Mouse (Mus musculus) retina, postnatal 7 days (tissue): ENCODE data around the gene Nmt1.

Experiments
- DNase-seq: peaks from one replicate; pipeline ENCODE4 v3.0.0-alpha.2; 2012; ENCODE audit warnings: low read depth, low spot score

Gene Nmt1

GRCm38 (mm10) chr11:103005254-103005981 lies 22.6 kb upstream of the Nmt1 start:
- no peak for DNase-seq

GRCm38 (mm10) chr11:103006286-103007000 lies 21.5 kb upstream of the Nmt1 start:
- DNase-seq, result no peak

- DNase-seq, result no peak
Measured at GRCm38 (mm10) chr11:103007001-103007340, 21.0 kb upstream of the Nmt1 start.

- DNase-seq, result no peak
Measured at GRCm38 (mm10) chr11:103008558-103008957, 19.4 kb upstream of the Nmt1 start.

- DNase-seq, result no peak
Measured at GRCm38 (mm10) chr11:103009208-103009607, 18.8 kb upstream of the Nmt1 start.

- no peak for DNase-seq
Measured at GRCm38 (mm10) chr11:103010454-103011205, 17.4 kb upstream of the Nmt1 start.

GRCm38 (mm10) chr11:103011206-103011497 lies 16.8 kb upstream of the Nmt1 start:
- DNase-seq, result no peak

GRCm38 (mm10) chr11:103015881-103016825 lies 11.8 kb upstream of the Nmt1 start:
- DNase-seq, result no peak

- peak; percentile 91 for DNase-seq
Measured at GRCm38 (mm10) chr11:103016930-103017329, 11.1 kb upstream of the Nmt1 start.

GRCm38 (mm10) chr11:103017661-103018060 lies 10.3 kb upstream of the Nmt1 start:
- DNase-seq, result no peak

- DNase-seq, result no peak
Measured at GRCm38 (mm10) chr11:103018860-103019259, 9.1 kb upstream of the Nmt1 start.

- no peak for DNase-seq
Measured at GRCm38 (mm10) chr11:103019325-103019724, 8.7 kb upstream of the Nmt1 start.

GRCm38 (mm10) chr11:103020713-103021335 lies 7.2 kb upstream of the Nmt1 start:
- no peak for DNase-seq

GRCm38 (mm10) chr11:103023974-103024373 lies 4.0 kb upstream of the Nmt1 start:
- DNase-seq, result no peak

- no peak for DNase-seq
Measured at GRCm38 (mm10) chr11:103026901-103027300, 1.1 kb upstream of the Nmt1 start.

- DNase-seq, result no peak
Measured at GRCm38 (mm10) chr11:103027570-103028175, 317 bp upstream of the Nmt1 start.

GRCm38 (mm10) chr11:103033030-103033429 lies 5.0 kb downstream of the Nmt1 start:
- no peak for DNase-seq

GRCm38 (mm10) chr11:103035007-103035406 lies 7.0 kb downstream of the Nmt1 start:
- no peak for DNase-seq

- no peak for DNase-seq
Measured at GRCm38 (mm10) chr11:103036881-103037465, 9.0 kb downstream of the Nmt1 start.

GRCm38 (mm10) chr11:103038037-103038436 lies 10.0 kb downstream of the Nmt1 start:
- DNase-seq, result no peak
